Mouse (Mus musculus) kidney, postnatal 36 days (tissue): ENCODE data around the gene Thy1.

Experiments
- DNase-seq, 2 experiments: peaks; one replicate each; pipeline ENCODE4 v3.0.0; 2021 to 2022; ENCODE audit warnings: mixed read lengths in 2 of 2

Thy1 gene

DNA sequence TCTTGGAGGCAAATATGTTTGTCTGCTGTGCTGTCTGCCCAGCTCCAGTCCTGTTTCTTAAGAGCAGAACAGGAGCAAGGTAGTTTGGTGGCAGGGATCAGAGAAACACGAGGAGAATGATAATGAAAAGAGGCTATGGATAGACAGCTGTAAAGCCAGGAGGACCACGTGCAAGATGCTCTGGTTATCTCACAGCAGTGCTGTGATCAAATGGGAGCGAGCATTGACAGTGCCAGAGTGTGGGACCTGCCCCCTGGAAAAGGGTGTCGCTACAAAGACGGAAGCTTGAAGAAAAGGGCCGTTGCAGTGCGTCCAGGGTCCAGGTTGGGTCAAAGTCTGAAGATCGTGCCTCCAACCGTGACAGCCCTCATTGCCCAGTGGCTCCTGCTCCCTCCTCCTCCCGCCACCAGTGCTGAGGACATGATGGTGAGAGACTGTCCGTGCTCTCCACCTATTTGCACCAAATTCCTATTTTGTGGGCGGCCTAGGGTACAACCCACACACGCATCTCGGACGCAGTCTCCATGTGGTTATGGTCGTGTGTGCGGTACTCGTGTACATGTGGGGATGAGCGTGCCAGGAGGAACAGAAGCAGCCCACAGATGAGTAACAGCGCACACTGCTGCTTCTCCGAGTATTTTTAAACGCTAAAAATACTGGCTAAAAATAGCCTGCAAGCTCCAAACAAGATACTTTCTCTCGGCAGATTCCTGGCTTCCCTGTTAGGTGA is 40.4 kb downstream of the Thy1 start:
- peak; percentile 84 to 93 for DNase-seq

DNA sequence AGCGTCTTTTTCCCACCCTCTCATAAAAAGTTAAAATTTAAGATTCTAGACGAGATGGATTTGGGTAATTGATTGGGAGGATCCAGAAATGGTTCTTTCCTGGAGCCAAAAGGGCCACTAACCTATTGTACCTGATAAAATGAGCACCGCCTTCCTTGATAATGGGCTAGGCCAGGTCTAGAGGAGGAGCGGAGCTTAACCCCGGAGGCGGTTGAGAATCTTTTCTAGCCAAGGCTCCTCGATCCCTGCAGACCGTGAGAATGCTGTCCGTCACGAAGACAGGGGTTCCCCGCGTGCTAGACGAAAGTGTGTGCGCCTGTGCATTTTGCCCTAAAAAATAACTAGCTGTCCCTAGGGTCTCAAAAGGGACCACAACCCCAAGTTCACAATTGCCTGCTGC is 41.1 kb downstream of the Thy1 start:
- DNase-seq, result no peak

DNA sequence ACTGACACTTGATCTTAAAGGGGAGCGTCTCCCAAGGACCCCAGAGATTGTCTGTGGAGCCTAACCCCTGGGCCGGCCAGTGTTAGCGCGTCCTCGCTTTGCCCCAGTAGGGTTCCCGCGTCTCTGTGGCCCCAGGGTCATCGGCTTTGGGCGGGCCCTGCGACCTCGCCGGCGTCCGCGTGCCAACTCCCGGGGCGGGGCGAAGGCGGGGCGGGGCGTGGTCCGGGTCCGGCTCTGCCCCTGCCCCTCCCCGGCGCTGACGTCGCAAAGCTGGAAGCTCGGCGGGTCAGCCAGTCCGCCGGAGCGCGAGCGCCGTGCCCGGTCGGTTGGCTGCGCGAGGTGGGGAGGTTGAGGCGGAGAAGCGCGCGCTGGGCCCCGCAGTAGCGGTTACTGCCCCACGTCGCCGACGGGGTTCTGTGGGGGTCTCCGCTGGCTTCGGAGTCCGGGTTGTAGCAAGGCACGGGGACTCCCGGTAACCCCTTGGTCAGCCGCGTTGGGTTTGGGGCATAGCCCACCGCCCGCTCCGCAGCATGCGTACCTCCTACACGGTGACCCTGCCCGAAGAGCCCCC is 41.6 kb downstream of the Thy1 start:
- peak; percentile 98 to 100 for DNase-seq

- DNase-seq, result no peak
Observed at GRCm38 (mm10) chr9:44085276-44085675, 42.1 kb downstream of the Thy1 start.

DNA sequence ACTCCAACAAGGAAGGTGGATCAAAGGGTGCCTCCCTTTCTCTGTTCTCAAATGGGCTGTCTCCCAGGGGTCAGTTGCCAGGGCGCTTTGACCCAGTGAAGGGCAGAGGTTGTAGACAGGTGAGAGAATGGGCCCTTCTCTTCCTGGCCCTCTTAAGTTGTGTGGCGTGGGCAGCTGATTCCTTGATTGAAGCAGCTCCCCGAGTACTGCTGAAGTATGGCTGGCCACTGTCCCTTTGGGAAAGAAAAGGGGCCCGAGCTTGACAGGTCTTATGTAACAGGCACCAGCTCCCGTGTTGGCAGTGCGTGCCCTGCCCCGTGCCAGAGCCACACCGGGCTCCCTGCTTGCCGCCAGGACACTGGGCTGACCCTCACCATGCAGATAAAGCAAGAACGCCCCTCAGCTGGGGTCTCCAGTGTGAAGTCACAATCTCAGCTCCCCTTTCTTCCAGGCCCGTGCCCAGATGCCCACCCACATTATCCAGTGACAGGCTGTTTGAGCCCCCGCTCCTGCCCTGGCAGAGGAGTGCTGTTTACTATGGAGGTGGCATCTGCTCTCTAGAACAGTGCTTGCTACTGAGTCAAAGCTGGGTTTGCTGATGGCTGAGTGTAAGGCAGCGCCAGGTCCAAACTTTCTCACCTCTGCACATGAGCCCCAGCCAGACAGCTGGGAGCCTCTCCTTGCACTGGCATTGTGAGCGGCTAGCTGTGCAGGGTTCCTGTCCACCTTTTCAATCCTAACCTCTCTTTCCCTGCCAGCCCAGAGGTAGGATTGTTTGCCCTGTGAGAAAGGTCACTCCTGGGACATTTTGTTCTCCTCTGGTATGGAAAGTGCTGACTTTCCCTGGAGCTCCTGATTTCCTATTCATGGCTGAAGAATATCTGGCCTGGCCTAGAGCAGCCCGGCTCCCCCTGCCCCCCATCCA is 42.8 kb downstream of the Thy1 start:
- DNase-seq, result peak; percentile 79 to 81

DNA sequence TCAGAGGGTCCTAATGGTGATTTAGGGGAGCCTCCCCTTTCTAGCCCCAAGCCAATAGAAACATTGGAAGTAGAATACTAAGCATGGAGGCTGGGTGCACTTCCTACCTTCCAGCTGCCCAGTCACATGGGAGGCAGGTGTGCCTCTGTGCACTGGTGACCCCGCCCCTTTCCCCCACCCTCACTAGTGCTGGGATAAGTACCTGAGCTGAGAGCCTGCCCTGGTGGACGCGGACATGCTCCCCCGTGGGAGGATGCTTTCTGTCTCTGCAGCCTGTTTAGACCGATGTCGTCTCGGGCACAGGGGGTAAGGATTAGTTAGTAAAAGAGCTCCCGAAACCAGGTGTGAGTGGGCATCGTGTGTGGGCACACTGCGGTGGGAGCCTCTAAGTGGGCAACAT is 43.8 kb downstream of the Thy1 start:
- peak; percentile 76 to 84 for DNase-seq

DNA sequence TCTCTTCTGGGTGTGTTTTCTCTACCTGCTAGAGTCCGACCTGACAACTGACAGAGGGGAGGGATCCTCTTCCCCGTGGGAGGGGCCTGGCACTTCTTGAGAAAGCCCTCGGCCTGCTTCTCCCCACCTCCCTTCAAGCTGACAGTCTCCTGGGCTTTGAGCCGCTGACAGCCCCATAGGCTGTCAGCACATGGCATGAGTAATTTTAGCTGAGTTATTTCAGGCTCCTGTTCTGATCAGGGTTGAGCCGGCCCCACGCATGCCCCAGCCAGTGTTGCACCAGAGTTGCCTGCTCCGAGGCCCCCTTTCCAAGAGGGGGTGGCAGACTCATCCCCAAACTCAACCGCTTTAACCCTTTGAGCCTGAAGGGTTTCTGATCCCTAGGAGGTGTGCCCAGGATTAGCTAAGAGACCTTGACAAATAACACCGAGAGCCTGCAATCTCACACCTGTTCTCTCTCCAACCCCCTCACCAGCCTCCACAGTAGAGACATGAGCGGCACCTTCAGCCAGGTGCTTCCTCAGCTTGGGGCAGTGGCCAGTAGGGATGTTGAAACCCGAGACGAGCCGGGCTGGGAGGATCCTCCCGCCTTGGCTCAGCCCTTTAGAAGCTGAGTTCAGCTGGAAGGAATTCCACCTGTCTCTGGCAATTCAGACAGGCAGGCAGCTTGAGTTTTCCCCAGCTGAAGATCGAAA is 44.7 kb downstream of the Thy1 start:
- peak; percentile 64 to 73 for DNase-seq

DNA sequence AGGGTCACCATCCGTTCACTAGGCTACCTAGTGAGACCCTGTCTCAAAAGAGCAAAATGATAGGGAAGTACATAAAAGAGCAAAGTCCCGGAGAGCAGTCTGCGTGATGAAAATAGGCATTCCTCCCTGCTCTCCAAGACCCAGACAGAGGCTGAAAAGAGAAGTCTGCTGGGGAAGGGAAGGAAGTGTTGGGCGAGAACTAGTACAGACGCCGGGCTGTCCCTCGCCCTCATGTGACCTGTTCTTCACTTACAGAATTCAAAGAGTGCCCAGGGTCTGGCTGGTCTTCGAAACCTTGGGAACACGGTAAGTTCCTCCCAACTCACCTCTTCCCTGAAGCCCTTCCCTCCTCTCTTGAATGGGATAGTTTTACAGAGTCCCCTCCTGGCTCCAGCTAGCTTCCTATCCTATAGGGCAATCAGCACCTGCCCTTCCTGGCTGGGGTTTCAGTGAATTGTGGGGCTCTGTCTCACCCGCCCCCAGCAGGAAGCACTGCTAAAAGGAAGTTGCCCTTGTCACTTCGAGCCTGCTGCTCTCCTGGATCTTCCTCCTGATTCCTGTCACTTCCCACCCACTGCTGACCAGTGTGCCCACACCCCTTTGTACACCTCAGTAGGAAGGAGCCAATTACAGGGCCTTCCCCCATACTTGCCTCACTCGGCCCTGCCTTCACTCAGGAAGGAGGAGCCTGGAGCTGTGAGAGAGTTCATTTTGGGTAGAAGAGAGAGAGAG is 45.9 kb downstream of the Thy1 start:
- DNase-seq, result peak in 1 of 2 experiments; percentile 25

DNA sequence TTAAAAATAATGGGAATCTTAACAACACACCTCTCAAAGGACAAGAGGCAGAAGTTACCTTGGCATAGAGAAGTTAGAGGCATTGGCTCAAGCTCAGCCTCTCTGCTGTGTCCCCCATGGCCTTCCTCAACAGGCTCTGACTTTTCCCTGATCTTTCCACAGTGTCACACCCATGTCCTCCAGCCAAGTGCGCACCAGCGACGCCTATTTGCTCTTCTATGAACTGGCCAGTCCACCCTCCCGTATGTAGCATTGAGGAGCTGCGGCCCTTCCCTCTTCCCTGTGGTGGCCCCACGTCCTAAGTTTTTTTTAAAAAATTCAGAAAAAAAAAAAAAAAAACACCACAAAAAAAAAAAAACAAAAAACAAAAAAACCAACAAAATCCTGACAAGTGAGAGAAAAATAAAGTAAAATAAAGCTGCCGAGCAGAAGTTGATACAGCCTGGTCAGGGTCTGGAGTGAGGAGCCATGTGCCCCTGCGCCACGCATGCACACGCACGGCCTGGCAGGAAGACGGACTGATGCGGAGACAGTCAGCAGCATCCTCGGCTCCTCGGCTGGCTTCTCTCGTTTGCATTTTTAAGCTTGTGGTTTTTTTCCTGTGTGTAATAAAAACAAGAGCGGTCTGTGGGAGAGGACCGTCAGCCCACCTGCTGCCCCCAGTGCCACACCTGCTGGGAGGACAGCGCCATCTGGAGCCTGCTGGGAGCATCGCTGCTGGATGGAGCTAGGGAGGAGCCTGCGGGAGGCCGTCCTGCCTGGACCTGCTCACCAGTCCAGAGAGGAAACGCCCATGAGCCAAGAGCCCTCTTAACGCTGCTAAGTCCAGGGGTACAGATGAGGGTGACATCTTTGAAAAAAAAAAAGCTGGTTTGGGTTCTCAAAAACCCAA is 50.7 kb downstream of the Thy1 start:
- peak; percentile 83 to 90 for DNase-seq

DNA sequence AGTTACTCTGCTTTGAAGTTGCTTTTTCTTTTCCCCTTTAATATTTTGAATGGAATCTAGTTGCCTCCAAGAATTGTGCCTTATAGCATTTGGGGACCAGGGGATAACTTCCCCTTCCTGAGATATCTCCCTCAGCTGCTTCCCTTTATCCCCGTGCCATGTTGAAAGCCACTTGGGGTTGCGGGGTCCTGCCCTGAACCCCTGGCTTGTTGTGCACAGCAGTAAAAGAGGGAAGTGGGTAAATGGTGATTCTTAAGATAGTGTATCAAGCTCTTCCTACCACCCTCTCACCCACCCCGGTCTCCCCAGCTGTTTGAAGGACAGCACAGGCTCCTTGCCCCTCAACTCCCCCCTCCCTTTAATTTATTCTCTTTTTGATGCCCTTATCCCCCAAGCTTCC is 51.6 kb downstream of the Thy1 start:
- DNase-seq, result no peak

- DNase-seq, result peak in 1 of 2 experiments; percentile 15
Observed at GRCm38 (mm10) chr9:44095781-44096180, 52.6 kb downstream of the Thy1 start.

DNA sequence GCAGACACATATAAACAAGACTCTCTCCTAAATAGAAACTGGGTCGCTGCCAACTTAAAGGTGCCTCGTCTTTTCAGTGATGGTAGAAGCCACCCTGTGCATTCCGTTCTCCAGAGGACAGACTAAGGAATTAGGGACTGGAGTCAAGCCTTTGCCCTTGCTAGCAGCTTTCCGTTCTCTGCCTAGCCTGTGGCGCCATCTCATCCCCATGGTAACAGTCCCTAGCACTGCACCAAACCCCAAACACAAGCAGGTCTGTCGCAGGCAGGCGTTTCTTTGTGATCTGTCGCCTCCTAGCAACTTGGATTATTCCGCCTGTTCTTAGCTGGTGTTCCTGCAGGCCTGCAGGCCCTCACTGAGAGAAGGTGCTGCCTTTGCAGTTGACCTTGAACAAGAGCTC is 53.4 kb downstream of the Thy1 start:
- peak; percentile 40 to 60 for DNase-seq
